Mouse (Mus musculus) layer of hippocampus, adult 18-20 months (tissue): ENCODE data around the gene Surf1. TPM values are rescaled to one million over a fixed set of nuclear protein-coding genes. Genes with fewer than 3 reads are reported as not detected.

Source experiments
- DNase-seq, 2 experiments: peaks; one replicate each; pipeline ENCODE4 v3.0.0; 2022; ENCODE audit warnings: low spot score in 2 of 2
- long read RNA-seq: library from polyadenylated mRNA; stranded (forward); transcript quantifications from one replicate; pipeline ENCODE4 v2.0.0, GENCODE M21; 2021
- total RNA-seq, 2 experiments: library from RNA; stranded (reverse); gene quantifications; 2 replicates each; pipeline ENCODE4 v1.2.3; 2021

Gene Surf1
- total RNA-seq, result 100 to 1,000 TPM; 109 to 111 TPM
- long read RNA-seq, transcript Surf1-209 (9 exons, 1,151 nt), result major isoform, 5 of 46 reads
- long read RNA-seq, partial matches to known transcripts, result 6 of 46 reads
- long read RNA-seq, other reads (novel, unspliced or antisense), result 28 of 46 reads

- peak; percentile 86 to 89 for DNase-seq
Observed at GRCm38 (mm10) chr2:26915927-26916728, at the start of gene Surf1, which contains the start of gene Surf2. Surf1 (minus strand) TSS chr2:26916530. Surf2 (plus strand) TSS chr2:26916367.

DNA sequence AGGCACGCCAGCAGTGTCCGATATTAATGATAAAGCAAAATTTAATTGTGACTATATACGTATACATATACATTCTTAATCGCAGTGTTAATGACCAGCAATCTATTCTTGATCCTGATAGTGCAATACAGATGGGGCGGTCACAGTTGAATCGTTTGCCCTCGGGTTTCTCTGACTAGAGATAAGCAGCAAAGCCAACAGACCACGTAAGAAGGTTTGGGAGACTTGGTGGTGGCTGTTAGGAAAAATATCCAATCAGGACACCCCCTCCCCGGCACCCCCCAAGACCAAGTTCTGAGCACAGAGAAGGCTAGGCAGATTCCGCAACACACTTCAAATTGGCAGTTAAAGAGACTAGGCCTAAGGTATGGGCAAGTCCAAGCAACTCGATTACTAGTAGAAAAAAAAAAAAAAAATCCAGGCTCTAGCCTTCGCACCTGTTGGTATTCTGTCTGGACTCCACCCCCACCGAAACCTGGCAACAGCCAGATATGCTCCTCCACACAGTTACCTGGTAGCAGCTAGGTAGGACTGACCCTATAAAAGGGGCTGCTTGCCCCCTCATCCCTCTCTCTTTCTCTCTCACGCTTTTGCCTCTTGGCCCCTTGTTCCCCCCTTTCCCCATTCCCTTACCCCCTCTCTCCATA, 48.5 kb upstream of the Surf1 start:
- no peak for DNase-seq

- peak; percentile 95 to 96 for DNase-seq
Observed at GRCm38 (mm10) chr2:26963923-26964723, 47.8 kb upstream of the Surf1 start, which contains the start of gene Rexo4. Rexo4 (minus strand) TSS chr2:26964386.

- no peak for DNase-seq
Observed at GRCm38 (mm10) chr2:26960756-26961155, 44.4 kb upstream of the Surf1 start.

DNA sequence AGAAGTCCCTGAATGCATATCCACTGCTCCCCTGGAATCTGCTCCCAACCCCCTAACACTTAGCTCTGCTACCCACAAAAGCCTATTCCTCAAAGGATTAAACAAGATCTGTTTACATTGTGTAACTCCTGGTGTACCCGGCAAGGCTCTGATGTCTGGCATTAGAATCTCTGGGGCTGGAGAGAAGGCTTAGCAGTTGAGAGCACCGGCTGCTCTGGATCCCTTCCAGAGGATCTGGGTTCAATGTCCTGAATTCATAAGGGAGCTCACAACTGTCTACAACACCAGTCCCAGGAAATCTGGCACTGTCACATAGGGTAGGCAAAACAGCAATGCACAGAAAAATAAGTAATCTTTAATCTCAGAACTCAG, 41.1 kb upstream of the Surf1 start:
- no peak for DNase-seq

DNA sequence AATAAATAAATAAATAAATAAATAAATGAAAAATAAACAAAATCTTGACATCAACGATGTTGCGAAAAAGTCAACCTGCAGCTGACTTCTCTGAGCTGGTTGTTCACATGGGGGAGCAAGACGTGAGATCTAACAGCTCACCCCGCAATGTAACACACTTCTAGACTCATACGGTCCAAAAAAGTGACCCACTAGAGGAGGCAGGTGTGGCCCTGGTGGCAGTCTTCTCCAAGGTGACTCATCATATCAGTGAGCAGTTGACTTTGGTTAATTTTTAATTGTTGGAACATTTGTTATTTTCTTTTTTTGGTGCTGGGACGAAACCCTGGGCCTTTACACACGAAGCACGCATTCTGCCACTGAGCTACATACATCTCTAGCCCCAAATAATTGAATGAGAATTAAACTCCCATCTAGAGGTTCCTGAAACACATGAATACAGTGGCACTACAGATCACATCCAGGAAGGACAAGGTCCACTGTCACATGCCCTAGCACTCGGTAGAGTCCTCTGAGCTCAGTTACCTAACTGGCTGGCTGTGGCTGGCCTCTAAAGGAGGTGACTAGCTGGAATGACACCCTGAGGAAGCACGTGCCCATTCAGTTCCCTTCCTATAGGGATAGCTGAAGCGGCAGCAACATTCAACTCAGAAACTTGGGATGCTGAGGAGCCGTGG, 40.6 kb upstream of the Surf1 start:
- no peak for DNase-seq

DNA sequence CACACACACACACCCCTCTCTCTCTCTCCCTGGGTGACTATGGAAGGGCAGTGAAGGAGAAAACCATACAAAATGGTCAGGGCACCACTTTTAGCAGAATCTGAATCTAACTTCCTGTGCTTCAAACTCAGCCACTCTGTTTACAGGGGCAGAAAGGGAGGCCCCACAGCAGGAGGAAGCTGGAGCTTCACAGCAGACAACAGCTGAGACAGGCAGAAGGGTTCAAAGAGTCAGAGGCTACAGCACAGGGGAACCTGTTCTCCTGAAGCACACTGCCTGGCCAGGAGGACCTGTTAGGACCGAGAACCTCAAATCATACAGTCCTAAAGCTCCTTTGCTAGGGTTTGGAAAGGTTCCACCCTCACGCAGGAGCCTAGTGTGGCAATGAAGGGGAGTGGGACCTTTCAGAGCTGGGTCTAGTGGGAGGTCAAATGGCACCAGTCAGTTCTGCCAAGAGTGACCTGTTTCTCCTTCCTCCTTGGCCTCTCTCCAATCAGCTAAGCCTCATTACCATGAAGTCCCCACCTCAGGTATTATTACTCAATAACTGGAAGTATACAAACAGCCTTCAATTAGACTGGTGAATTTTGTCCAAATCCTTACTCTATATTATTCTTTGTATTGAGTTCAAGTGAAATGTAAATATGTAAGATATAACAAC, 38.5 kb upstream of the Surf1 start:
- DNase-seq, result no peak

GRCm38 (mm10) chr2:26952866-26953265, 36.5 kb upstream of the Surf1 start:
- no peak for DNase-seq

- no peak for DNase-seq
Observed at GRCm38 (mm10) chr2:26952193-26952592, 35.9 kb upstream of the Surf1 start.

GRCm38 (mm10) chr2:26951346-26951905, 35.1 kb upstream of the Surf1 start:
- no peak for DNase-seq

- no peak for DNase-seq
Observed at GRCm38 (mm10) chr2:26950411-26950810, 34.1 kb upstream of the Surf1 start.

DNA sequence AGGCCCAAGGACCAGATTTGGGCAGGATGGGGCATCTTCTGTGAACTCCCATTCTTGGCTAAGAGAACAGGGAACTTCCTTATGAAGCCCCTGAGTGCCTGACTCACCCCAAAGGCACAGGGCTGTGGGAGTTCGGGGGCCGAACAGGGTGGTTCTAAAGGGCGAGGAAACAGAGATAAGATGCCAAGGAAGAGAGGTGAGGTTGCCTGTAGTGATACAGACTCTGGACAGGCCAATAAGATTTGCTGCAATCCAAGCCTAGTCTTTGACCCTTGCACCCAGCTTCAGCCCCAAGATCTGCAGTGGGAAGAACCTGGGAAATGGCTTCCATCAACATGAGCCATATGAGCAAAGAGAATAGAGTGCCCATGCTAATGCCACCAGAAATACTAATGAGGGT, 26.9 kb upstream of the Surf1 start:
- no peak for DNase-seq

DNA sequence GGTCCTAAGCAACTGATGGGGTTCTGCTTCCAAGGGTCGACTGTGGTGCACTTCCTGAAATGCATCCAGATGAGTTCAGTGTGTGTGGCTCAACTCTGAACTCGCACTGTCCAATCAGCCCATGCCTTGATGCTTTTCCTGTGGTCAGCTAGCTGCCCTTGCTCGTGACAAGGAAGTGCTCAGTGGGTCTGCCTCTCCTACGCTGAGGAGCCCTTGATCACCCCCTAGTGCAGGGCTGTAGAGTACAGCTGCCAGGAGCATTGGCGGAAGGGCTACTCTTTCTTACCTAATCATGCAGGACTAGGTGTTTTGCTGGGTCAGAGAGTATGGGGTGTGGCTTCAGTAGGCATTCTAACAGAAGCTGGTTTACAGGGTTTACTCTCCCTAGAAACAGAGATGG, 25.2 kb upstream of the Surf1 start:
- no peak for DNase-seq

DNA sequence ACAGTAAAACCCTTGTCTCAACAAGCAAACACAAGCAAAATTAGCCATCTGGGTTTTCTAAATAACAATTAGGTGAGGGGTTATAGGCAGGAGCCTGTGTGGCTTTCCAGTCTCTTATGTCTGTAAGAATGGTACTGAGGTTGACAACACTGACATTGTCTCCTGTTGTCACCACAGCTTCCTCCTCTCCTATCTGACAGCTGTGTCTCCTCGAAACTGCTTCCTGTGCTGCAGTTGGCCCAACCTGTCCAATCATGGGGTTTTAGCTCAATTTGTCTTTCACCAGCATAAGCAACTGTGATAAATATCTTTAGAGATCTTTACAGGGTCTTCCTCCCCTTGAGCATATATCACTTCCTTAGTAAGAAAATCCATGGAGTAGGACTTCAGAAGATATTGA, 20.1 kb upstream of the Surf1 start:
- DNase-seq, result no peak

GRCm38 (mm10) chr2:26935286-26935685, 19.0 kb upstream of the Surf1 start:
- no peak for DNase-seq

DNA sequence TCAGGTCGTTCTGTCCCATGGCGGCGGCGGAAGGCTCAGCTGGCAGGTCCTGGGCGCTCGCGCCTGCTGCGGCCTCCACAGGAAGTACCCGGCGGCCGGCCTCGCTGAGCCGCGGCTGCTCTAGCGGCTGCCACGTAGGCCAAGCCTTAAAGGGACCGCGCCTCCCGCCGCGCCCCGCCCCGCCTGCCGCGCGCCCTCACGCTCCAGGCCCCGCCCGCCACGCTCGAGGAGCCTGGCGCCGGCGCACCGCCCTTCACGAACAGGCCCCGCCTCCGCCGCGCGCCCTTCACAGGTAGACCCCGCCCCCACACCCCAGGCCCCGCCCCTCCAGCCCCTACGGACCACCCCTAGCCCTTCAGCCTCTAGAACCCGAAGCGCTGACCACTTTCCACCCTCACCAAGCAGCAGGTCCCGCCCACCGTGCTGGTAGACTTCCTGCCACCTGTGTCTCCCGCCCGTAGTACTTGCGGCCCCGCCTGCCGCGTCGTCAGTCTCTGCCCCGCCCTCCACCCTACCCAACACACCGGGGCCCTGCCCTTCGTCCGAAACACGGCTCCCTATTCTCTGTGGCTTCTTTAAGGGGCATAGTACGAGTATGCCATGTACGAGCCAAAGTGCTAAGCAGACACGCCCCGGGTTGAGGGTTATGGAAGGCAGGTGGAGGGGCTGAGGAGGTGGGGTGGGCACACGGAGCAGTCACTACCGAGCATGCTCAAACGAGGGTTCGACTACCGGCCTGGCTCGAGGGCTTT, 17.1 kb upstream of the Surf1 start, which contains the start of the genes Surf4 and Stkld1:
TSS of gene Surf4 (minus strand) at position 625 of the 752 bp plus-strand sequence.
TSS of gene Stkld1 (plus strand) at position 744 of the 752 bp plus-strand sequence.
- peak; percentile 87 to 94 for DNase-seq

- no peak for DNase-seq
Observed at GRCm38 (mm10) chr2:26932473-26933303, 16.4 kb upstream of the Surf1 start.

- peak; percentile 35 to 81 for DNase-seq
Observed at GRCm38 (mm10) chr2:26930390-26930789, 14.1 kb upstream of the Surf1 start.
